Mouse (Mus musculus) neural tube, embryonic 11.5 days (tissue): ENCODE measurements at regions not wholly inside any gene's neighbourhood (a gene's known extent, or its start where the extent isn't known, plus 50 kb on each side); places are given as distances from the start of the nearest gene placed in this dataset.

ENCODE experiments used
- ATAC-seq: fragments of 200-750 bp; cut with Nextera tagmentation; 2 replicates; pipeline ENCODE4 v1.8.0; 2017; ENCODE audit warnings: moderate number of reproducible peaks, mild to moderate bottlenecking, moderate TSS enrichment, moderate library complexity; ENCODE audit not compliant: insufficient read depth, low FRiP score, low TSS enrichment
- DNase-seq: peaks from one replicate; pipeline ENCODE4 v3.0.0-alpha.2; 2015; ENCODE audit warnings: low spot score
- H3K27ac ChIP-seq: fragments of 300-500 bp; sonication (generic); 2 replicates; pipeline ENCODE4 v1.5.1; 2014; ENCODE audit warnings: low read depth, mild to moderate bottlenecking, low read length
- H3K27me3 ChIP-seq: fragments of 300-500 bp; sonication (generic); 2 replicates; pipeline ENCODE4 v1.6.1; 2014; ENCODE audit warnings: mild to moderate bottlenecking, low read length, mixed read lengths; ENCODE audit not compliant: control insufficient read depth, insufficient read depth
- H3K36me3 ChIP-seq: fragments of 300-500 bp; sonication (generic); 2 replicates; pipeline ENCODE4 v1.6.1; 2014; ENCODE audit warnings: mild to moderate bottlenecking, low read length, moderate library complexity, mixed read lengths; ENCODE audit not compliant: control insufficient read depth, insufficient read depth
- H3K4me1 ChIP-seq: fragments of 300-500 bp; sonication (generic); 2 replicates; pipeline ENCODE4 v1.6.1; 2014; ENCODE audit warnings: low read length, mixed read lengths; ENCODE audit not compliant: control insufficient read depth, insufficient read depth
- H3K4me2 ChIP-seq: fragments of 300-500 bp; sonication (generic); 2 replicates; pipeline ENCODE4 v1.6.1; 2014; ENCODE audit warnings: low read depth, mild to moderate bottlenecking, moderate library complexity
- H3K4me3 ChIP-seq: fragments of 300-500 bp; sonication (generic); 2 replicates; pipeline ENCODE4 v1.5.1; 2014; ENCODE audit warnings: low read depth, low read length
- H3K9ac ChIP-seq: fragments of 300-500 bp; sonication (generic); 2 replicates; pipeline ENCODE4 v1.6.1; 2014; ENCODE audit warnings: mild to moderate bottlenecking, low read length
- H3K9me3 ChIP-seq: fragments of 300-500 bp; sonication (generic); 2 replicates; pipeline ENCODE4 v1.6.1; 2016; ENCODE audit warnings: low read length; ENCODE audit not compliant: control insufficient read depth
- WGBS: fragments of 180-500 bp; shearing (Covaris S2); extraction: QIAGEN DNeasy Blood & Tissue Kit; methylation state at CpG from one replicate; pipeline ENCODE4 v1.1.7; 2014; 5-methylcytosine and 5-hydroxymethylcytosine counted together

DNA sequence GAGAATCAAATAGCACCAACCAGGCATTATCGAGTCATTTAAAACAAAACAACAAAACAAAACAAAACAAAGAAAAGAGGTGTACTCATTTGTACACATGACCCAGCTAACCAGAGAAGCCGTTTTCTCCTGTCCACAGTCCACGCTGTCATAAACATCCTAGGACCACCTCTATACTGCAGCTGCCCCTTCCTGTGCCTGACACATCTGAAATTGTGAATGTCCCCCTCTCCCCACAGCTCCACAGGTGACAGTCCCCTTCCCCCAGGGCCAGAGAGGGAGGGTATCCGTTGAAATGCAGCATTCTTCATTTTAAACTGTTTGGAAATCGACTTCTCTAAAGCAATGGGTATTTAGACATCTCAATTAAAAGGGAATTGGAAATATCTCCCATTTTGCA, 265.0 kb upstream of the Sall1 start:
- H3K36me3 ChIP-seq, result no peaks in the 10 kb centered on the region
- no peak for DNase-seq
- peak overlapping the region; percentile 28; the same call in 1 of the 2 replicates for H3K4me2 ChIP-seq
- 0 out of 2 replicates have a peak overlapping the region, but pooled peaks have one; percentile 7 for H3K9ac ChIP-seq
- H3K27me3 ChIP-seq, result no peaks in the 10 kb centered on the region
- no peak for ATAC-seq
- H3K27ac ChIP-seq, result peak overlapping the region; percentile 81
- H3K9me3 ChIP-seq, result no peaks in the 10 kb centered on the region
- peaks cover 22% of the 10 kb centered on the region for H3K4me1 ChIP-seq
- H3K4me3 ChIP-seq, result no peak overlapping the region
- 14% methylated on average over 5 of the region's 5 CpGs for WGBS

- Histone ChIP-seq H3K4me2 (peak overlapping the region; percentile 28; the same call in 1 of the 2 replicates), H3K9ac (peak overlapping the region; percentile 23; the same call in 1 of the 2 replicates), H3K27me3 (no peaks in the 10 kb centered on the region), H3K9me3 (no peaks in the 10 kb centered on the region), H3K27ac (peak overlapping the region; percentile 81), H3K4me1 (peaks cover 22% of the 10 kb centered on the region), H3K4me3 (peak overlapping the region; percentile 12; the same call in 1 of the 2 replicates), H3K36me3 (no peaks in the 10 kb centered on the region)
- DNase-seq (no peak), ATAC-seq (no peak)
- WGBS, result 24% methylated on average over 8 of the region's 8 CpGs
Observed at GRCm38 (mm10) chr8:89308532-89308931, 264.6 kb upstream of the Sall1 start.

- DNase-seq (peak; percentile 69), ATAC-seq (peak; percentile 77; the same call in 1 of the 2 replicates)
- Histone ChIP-seq H3K4me3 (no peak overlapping the region), H3K9me3 (no peaks in the 10 kb centered on the region), H3K27me3 (no peaks in the 10 kb centered on the region), H3K27ac (0 out of 2 replicates have a peak overlapping the region, but pooled peaks have one; percentile 45), H3K4me2 (peak overlapping the region; percentile 12), H3K4me1 (peaks cover 22% of the 10 kb centered on the region), H3K36me3 (no peaks in the 10 kb centered on the region), H3K9ac (no peak overlapping the region)
- WGBS, result 10% methylated on average over 10 of the region's 10 CpGs
Observed at GRCm38 (mm10) chr8:89307601-89308000, 263.6 kb upstream of the Sall1 start.

GRCm38 (mm10) chr8:89307085-89307484, 263.1 kb upstream of the Sall1 start:
- Histone ChIP-seq H3K4me2 (peak overlapping the region; percentile 12), H3K27me3 (no peaks in the 10 kb centered on the region), H3K36me3 (no peaks in the 10 kb centered on the region), H3K4me1 (peaks cover 22% of the 10 kb centered on the region), H3K9ac (no peak overlapping the region), H3K27ac (peak overlapping the region; percentile 45; the same call in 1 of the 2 replicates), H3K9me3 (no peaks in the 10 kb centered on the region), H3K4me3 (no peak overlapping the region)
- DNase-seq (no peak), ATAC-seq (no peak)
- 68% methylated on average over 4 of the region's 4 CpGs for WGBS

GRCm38 (mm10) chr8:89304116-89304515, 260.2 kb upstream of the Sall1 start:
- H3K4me1 ChIP-seq, result peaks cover 16% of the 10 kb centered on the region
- no peak overlapping the region for H3K4me2 ChIP-seq
- no peaks in the 10 kb centered on the region for H3K27me3 ChIP-seq
- no peak overlapping the region for H3K9ac ChIP-seq
- no peak overlapping the region for H3K27ac ChIP-seq
- no peak overlapping the region for H3K4me3 ChIP-seq
- H3K36me3 ChIP-seq, result no peaks in the 10 kb centered on the region
- H3K9me3 ChIP-seq, result no peaks in the 10 kb centered on the region
- ATAC-seq, result no peak
- DNase-seq, result no peak
- WGBS, result 71% methylated on average over 10 of the region's 10 CpGs

GRCm38 (mm10) chr8:89303326-89303725, 259.4 kb upstream of the Sall1 start:
- WGBS, result 88% methylated on average over 4 of the region's 4 CpGs
- H3K27me3 ChIP-seq, result no peaks in the 10 kb centered on the region
- H3K36me3 ChIP-seq, result no peaks in the 10 kb centered on the region
- no peak overlapping the region for H3K4me2 ChIP-seq
- ATAC-seq, result no peak
- H3K4me1 ChIP-seq, result peaks cover 9% of the 10 kb centered on the region
- no peak for DNase-seq
- H3K27ac ChIP-seq, result no peak overlapping the region
- H3K9me3 ChIP-seq, result no peaks in the 10 kb centered on the region
- no peak overlapping the region for H3K9ac ChIP-seq
- H3K4me3 ChIP-seq, result no peak overlapping the region

DNA sequence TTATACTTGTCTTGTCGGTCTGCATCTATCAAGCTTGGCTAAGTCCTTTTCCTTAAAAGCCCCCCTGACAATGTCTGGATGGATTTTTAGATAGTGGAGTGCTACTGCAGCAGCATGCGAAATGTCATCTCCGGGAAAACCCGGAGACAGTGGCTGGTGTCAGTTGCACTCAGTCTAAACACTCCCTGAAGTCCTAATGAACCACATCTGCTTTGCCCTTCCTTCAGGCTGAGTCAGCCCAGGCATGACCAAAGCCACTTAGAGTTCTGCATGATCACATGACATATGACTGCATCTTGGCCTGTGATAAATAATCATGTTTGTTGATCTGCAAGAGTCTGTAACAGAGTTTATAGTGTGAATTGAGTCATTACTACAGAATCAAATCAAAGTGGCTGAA, 255.7 kb upstream of the Sall1 start:
- Histone ChIP-seq H3K4me1 (no peaks in the 10 kb centered on the region), H3K27me3 (no peaks in the 10 kb centered on the region), H3K36me3 (no peaks in the 10 kb centered on the region), H3K27ac (no peak overlapping the region), H3K9me3 (no peaks in the 10 kb centered on the region), H3K4me2 (no peak overlapping the region), H3K9ac (no peak overlapping the region), H3K4me3 (no peak overlapping the region)
- ATAC-seq (no peak), DNase-seq (no peak)
- 83% methylated on average over 4 of the region's 4 CpGs for WGBS

DNA sequence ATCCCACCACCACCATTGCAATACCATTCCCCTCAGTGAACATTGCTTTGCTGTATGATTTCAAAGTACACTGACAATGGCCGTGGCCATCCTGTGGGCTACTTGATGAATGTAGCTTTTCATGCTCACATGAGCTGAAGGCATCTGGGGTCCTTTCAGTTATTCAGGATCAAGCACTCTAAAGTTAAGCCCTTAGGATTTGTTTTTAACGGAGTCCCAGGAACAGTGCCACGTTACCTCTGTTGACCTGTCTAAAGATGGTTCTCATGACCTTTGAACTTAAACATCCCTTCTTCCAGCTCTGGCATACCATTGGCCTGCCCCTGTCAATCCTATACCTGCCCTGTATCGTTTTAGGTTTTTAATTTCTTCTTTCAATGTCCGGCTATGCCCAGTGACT, 251.7 kb upstream of the Sall1 start:
- H3K36me3 ChIP-seq, result no peaks in the 10 kb centered on the region
- no peak overlapping the region for H3K4me3 ChIP-seq
- ATAC-seq (no peak), DNase-seq (no peak)
- H3K27me3 ChIP-seq, result no peaks in the 10 kb centered on the region
- H3K4me1 ChIP-seq, result no peaks in the 10 kb centered on the region
- WGBS, result 71% methylated on average over 5 of the region's 5 CpGs
- H3K4me2 ChIP-seq, result no peak overlapping the region
- no peak overlapping the region for H3K9ac ChIP-seq
- no peaks in the 10 kb centered on the region for H3K9me3 ChIP-seq
- no peak overlapping the region for H3K27ac ChIP-seq

GRCm38 (mm10) chr8:89289017-89289416, 245.1 kb upstream of the Sall1 start:
- Histone ChIP-seq H3K4me1 (peaks cover 9% of the 10 kb centered on the region), H3K4me3 (no peak overlapping the region), H3K9ac (no peak overlapping the region), H3K4me2 (no peak overlapping the region), H3K27ac (no peak overlapping the region), H3K36me3 (no peaks in the 10 kb centered on the region), H3K27me3 (no peaks in the 10 kb centered on the region), H3K9me3 (no peaks in the 10 kb centered on the region; the same call in 1 of the 2 replicates)
- peak; percentile 29 for DNase-seq
- 11% methylated on average over 5 of the region's 5 CpGs for WGBS
- no peak for ATAC-seq
